Mouse (Mus musculus) heart, postnatal 14 days (tissue): ENCODE data around the gene Snca. TPM values are rescaled to one million over a fixed set of nuclear protein-coding genes. Genes with fewer than 3 reads are reported as not detected.

Source experiments
- DNase-seq, 2 experiments: peaks; one replicate each; pipeline ENCODE4 v3.0.0; 2021 to 2022
- intact Hi-C: fragments of 180-260 bp; cut with DNase I; formaldehyde crosslinking; loops from one replicate; pipeline ENCODE4 v1.15.1; 2025
- long read RNA-seq, 2 experiments: library from polyadenylated mRNA; stranded (forward); transcript quantifications; one replicate each; pipeline ENCODE4 v2.0.0; 2021
- total RNA-seq, 2 experiments: library from RNA; stranded (reverse); gene quantifications; 2 replicates each; pipeline ENCODE4 v1.2.3; 2021

The Snca gene
- total RNA-seq, result 10 to 100 TPM; 57.3 to 83.2 TPM
- long read RNA-seq, experiment 1, transcript Snca-202 (6 exons, 1,188 nt), result minor isoform, 6 of 52 reads
- long read RNA-seq, experiment 1, transcript Snca-201 (6 exons, 1,280 nt), result major isoform, 43 of 52 reads
- long read RNA-seq, experiment 1, partial matches to known transcripts, result 2 of 52 reads
- long read RNA-seq, experiment 1, other reads (novel, unspliced or antisense), result 1 of 52 reads
- long read RNA-seq, experiment 2, transcript Snca-201 (6 exons, 1,280 nt), result major isoform, 20 of 21 reads
- long read RNA-seq, experiment 2, partial matches to known transcripts, result 0 of 21 reads
- long read RNA-seq, experiment 2, other reads (novel, unspliced or antisense), result 0 of 21 reads

DNA sequence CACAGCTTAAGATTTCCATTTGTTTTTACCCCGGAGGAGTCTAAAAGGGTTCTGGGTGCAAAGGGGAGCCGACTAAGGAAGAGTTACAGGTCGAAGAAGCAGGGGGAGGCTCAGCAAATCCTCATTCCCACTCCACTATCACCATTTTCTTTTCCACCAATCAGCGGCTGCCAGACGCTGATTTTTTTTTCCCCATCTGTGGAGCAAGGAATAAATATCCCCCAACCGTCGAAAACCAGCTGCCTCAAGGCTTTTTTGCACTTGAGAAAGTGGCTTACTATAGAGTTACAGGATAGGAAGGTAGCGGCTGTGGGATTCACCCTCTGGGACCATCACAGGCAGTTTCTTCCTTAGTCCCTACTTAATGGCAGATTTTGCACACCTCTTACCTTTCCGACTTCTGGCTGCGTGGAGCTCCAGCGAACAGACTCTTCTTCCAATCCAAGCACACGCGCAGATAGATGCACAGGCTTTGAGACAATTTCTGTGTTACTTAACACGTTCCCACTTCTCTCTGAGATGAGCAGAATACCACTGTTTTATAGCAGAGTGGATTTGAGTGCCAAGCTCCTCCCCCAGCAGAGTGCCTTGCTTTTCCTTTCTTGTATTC is at the start of gene Snca:
Gene Snca, minus strand, starts transcription at position 574 of the 610 bp plus-strand sequence.
- DNase-seq, result no peak
- intact Hi-C loops, result no loop called here

DNA sequence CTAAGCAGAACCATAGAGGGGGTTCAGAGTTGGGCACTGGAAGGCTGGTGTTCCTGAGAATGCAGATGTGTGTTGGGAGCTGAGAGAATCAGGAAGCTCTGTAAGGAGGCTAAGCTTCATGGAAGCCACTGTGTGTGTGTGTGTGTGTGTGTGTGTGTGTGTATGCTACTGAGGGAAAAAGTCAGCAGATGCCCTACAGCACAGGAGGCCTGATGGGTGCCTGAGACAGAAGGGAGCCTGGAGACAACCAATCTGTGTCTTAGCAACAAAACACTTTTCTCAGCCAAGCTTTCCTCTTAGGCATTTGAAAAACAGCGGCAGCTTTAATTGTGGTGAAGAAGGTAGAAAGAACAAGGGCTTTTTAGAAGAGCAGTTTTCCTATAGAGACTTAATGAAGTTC is 40.5 kb upstream of the Snca start:
- intact Hi-C loops, result no loop called here

DNA sequence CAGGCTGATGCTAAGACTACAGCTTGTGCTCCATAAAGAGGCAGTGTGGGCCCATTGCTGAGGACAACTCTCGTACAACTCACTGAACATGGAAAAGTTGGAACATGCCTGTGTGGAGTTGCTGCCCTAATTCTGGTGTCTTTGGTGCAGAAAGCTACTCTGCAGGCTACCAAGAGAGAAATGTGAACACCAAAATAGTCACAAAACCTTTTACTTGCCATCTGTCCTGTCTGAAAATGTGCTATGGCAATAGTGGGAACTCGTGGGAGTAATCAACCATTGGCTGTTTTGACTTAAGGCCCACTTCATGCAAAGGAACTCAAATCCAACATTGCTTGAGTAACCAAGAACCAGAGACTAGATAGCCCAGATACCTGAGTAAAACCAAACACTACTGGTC is 26.9 kb upstream of the Snca start:
- DNase-seq, result no peak
- intact Hi-C loops, result no loop called here

More for the DNA sequence above, 40.5 kb upstream of the Snca start:
- no peak for DNase-seq

DNA sequence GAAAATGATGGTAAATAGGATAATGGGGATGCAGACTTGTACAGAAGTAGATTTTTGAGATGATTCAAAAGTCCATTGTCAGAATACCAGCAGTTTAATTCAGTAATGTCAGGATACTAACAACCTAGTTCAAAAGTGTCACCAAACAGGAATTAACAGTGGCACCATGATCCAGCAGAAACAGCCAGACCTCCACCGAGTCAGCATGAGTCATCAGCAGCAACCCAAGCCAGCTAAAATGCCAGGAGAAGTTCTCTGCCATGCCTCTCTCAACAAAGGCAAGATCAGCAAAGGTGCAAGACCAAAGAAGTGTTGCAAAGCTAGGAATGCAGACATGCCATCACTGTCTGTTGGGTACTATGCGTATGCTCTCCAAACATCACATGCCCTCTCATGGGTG is 22.0 kb upstream of the Snca start:
- intact Hi-C loops, result no loop called here

GRCm38 (mm10) chr6:60828429-60829264 is 1.0 kb downstream of the Snca start:
- peak; percentile 16 to 18 for DNase-seq
- intact Hi-C loops, result no loop called here

More for the DNA sequence above, 22.0 kb upstream of the Snca start:
- no peak for DNase-seq

DNA sequence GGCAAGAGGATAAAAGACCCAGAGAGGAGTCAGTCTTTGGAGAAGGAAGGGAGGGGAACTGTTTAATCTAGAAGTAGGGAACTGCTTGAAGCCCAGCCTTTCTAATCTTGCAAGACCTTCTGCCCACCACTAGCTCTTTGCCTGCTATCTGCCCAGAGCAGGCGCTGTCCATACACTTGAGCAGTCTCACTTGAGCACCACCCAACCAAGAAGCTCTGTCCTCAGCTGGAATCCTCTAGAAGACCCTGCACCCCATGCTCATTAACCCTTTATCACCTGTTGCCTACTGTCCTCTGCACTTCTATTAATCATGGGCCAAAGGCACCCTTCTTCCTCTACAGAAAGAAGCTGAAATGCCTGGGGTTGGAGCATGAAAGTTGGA is 1.6 kb downstream of the Snca start:
- DNase-seq, result no peak
- intact Hi-C loops, result no loop called here

DNA sequence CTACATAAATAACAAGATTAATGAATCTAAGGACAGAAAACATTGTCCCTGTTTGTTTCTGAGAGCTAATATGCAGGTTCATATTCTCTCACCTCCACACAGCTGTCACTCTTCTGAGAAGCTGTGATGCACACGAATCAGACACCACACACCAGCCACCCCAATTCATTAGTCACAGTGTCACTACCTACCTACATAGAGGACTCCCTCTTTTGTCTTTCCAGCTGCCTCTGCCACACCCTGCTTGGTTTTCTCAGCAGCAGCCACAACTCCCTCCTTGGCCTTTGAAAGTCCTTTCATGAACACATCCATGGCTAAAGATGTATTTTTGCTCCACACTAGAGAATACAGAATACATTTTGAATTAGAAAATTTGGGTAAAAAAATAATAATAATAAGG is 2.4 kb downstream of the Snca start:
- DNase-seq, result no peak
- intact Hi-C loops, result no loop called here

DNA sequence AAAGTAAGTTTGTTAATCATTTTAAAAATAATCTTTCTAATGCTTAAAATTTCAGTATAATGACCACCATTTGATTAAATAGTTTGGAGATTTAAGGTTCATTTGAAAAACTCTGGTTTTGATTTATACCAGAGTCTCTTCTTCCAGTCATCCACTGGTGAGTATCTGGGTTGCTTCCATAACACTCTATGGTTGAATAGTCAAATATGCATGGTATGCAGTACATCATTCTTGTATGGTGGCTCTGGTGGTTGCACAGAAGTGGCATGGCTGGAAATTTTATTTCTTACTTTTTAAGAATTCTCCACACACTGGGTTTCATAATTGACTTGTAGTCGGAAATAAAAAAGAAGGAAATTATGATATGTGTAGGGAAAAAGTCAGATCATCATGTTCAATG is 10.4 kb downstream of the Snca start:
- DNase-seq, result no peak
- intact Hi-C loops, result no loop called here

DNA sequence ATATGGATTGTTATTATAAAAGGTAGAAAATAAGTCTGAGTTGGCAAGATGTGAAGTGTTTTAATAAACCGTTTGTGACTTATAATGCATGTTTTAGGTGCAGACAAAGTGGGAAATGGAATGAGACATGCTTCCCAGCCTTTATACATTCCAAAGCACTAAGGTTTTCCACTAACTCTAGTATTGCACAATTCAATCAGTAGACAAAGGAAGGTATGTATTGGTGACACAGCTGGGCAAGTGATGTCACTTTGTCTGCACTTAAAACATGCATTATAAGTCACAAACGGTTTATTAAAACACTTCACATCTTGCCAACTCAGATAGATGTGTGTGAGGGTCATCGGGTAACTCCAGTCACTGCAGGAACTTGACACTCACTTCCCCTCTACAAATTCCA is 16.1 kb downstream of the Snca start:
- intact Hi-C loops, result no loop called here
- DNase-seq, result no peak

GRCm38 (mm10) chr6:60798266-60798665 is 31.4 kb downstream of the Snca start:
- intact Hi-C loops, result no loop called here
- no peak for DNase-seq

DNA sequence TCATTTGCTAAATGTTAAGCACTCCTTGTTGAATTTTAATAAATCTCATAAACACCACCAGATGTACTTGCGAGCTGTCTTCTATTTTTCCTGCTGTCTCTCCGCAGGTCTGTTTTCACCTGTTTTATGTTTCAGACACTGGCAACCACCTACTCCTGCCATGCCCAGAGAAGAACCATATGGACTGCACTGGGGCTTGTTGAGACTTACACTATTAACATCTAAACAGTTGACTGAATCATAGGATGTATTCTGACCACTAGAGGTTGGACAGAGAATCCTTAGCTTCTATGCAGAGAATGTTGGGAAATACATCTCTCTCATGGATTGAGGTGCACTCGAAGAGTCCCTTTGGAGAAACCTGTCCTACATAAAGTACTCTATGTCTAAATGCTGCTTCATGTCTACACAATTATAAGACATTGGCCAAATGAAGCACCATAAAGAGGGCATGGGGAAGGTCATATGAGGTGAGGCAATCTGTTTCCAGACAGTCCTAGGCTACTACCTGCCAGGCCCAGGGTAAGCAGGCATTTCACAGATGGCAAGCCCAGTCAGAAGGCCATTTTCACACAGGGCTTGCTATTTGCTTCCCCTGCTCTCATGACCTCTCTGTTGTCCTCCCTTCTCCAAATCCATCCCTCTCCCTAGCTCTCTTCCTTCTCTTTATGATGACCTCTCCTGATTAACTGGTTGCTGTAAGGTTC is 35.8 kb downstream of the Snca start:
- intact Hi-C loops, result no loop called here
- DNase-seq, result no peak

- intact Hi-C loops, result no loop called here
- DNase-seq, result no peak
These were observed 42.7 kb downstream of the Snca start for GRCm38 (mm10) chr6:60786955-60787354.

DNA sequence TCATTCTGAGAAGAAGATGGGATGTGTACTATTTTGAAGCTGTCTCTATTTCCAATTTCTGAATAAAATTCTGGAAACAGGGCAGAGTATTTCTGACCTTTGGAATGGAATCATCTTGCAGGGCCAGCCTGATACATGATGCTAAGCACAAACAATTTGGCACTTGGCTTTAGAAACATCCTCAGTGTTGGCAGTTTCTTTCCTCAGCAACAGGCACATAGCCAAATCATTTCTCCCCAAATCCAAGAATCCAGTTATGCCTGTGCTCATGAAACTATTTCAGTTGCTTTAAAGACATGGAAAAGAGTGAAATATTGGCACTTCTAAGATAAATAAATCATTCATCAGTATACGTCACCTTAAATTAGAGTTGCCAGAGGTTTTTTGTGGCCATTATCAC is 57.8 kb downstream of the Snca start:
- intact Hi-C loops, result no loop called here
- DNase-seq, result no peak

GRCm38 (mm10) chr6:60765696-60766095 is 64.0 kb downstream of the Snca start:
- intact Hi-C loops, result no loop called here
- no peak for DNase-seq

- intact Hi-C loops, result no loop called here
- no peak for DNase-seq
These were observed 66.8 kb downstream of the Snca start for GRCm38 (mm10) chr6:60762864-60763263.

- intact Hi-C loops, result no loop called here
- DNase-seq, result no peak
These were observed 67.9 kb downstream of the Snca start for GRCm38 (mm10) chr6:60761710-60762109.

DNA sequence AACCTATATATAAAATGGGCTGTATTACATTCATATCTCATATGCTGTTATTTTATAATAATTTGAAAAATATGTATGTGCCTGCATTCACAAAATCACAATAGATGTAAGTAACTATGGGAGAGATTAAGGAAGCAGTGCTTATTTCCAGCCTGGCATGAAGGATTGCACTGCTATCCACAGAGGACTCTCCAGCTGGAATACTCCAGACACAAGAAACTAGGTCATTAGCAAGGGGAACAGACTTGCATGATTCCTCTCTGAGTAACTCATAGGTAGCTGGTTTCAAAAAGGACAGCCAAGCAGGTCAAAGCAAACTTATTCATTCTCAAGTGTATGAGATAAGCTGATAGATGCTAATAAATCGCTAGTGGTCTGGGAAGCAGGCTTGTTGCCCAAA is 74.7 kb downstream of the Snca start:
- intact Hi-C loops, result no loop called here
- DNase-seq, result no peak

DNA sequence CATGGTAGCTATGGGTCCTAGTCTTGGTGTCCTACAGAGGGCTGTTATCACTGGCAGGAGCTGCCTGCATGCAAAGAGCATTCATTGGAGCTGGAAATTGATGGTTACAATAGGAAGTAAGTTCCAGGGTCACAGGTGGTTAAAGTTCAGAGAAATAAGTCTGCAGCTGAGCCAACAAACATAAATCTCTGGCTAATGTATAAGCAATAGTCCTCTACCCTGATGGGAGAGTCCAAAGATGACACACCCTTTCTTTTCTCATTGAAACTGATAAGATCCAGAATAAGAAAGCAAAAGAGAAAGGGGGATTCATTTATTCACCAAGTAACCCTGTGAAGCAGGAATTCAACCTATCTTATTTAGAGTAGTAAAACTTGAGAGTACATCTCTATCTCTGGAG is 83.7 kb downstream of the Snca start:
- DNase-seq, result no peak
- intact Hi-C loops, result no loop called here

GRCm38 (mm10) chr6:60741427-60742071 is 88.1 kb downstream of the Snca start:
- no peak for DNase-seq
- intact Hi-C loops, result no loop called here

DNA sequence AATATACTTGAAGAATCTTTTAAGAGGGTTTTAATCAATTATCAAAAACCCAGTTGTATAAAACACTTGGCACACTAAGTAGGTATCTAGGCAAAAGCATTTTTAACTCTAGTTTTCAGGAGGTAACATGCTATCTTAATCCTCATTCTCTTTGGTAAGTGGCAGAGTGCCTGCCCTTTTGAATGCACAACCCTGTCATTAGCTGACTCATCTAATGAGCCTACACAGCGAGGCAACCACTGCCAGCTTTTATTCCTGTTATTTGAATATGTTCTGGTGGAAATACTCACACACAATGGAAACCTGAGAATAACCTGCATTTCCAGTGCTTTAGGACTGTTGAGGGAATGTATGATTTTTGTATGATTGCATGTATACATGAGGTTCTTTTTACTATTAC is 89.9 kb downstream of the Snca start:
- intact Hi-C loops, result no loop called here
- no peak for DNase-seq
